Mouse (Mus musculus): ENCODE results near the gene Necap1.

Necap1 gene

GRCm38 (mm10) chr6:122881287-122881686 lies 7.0 kb downstream of the Necap1 start:
- in situ Hi-C loops (cut with MseI, MboI), result no loop called here

GRCm38 (mm10) chr6:122883603-122884002 lies 9.3 kb downstream of the Necap1 start:
- in situ Hi-C loops (cut with MseI, MboI), result no loop called here

GRCm38 (mm10) chr6:122889599-122889998 lies 15.3 kb downstream of the Necap1 start:
- in situ Hi-C loops (cut with MseI, MboI), result no loop called here

GRCm38 (mm10) chr6:122892442-122893049 lies 18.3 kb downstream of the Necap1 start:
- in situ Hi-C loops (cut with MseI, MboI), result loop anchor here (5.0 to 10.0 kb wide), 3 partner anchors 112 to 362 kb away; no protein-coding TSS in a partner anchor

- in situ Hi-C loops (cut with MseI, MboI), result no loop called here
These were observed 45.6 kb downstream of the Necap1 start for GRCm38 (mm10) chr6:122919922-122920321.

- in situ Hi-C loops (cut with MseI, MboI), result no loop called here
These were observed 47.2 kb downstream of the Necap1 start, which contains the start of gene Clec4a1 for GRCm38 (mm10) chr6:122921451-122921850. TSS of gene Clec4a1 (plus strand) at chr6:122921848.

GRCm38 (mm10) chr6:122934845-122935244 lies 60.6 kb downstream of the Necap1 start:
- in situ Hi-C loops (cut with MseI, MboI), result no loop called here
